Mouse (Mus musculus): Measurements from ENCODE around the gene Med20.

DNA sequence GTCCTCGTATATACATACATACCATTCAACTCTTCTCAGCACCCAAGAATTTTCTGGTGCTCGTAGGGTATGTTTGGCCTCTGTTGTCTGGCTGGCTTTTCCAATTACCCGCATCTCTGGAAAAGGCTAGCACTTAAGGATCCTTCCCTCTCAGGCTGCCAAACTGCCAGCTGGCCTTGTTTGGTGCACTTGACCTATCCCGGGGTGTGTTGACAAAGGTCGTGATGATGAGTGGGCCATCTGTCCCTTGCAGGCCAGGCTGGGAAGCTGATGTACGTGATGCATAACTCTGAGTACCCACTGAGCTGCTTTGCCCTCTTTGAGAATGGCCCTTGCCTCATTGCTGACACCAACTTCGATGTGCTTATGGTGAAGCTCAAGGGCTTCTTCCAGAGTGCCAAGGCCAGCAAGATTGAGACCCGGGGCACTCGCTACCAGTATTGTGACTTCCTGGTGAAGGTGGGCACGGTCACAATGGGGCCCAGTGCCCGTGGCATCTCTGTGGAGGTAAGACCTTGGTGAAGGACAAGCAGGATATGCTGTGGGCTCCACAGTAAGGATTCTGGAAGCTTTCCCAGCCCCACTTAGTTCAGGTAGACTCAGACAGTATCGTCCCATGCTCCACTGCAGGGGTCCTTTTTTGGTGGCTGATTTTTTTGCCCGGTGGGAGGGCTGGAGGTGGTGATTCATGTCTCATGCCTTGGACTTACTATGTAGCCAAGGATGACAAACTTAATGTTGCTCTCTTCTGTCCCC, 7.4 kb downstream of the Med20 start:
- no peak for TF ChIP-seq GATA1 (IDR thresholded peaks at IDR 0.05; ENCODE audit: low read length)
- TF ChIP-seq TAL1 (IDR thresholded peaks at IDR 0.05; ENCODE audit: low read length): no peak
